Mouse (Mus musculus): ENCODE data around the gene Tnnt2.

Gene Tnnt2

DNA sequence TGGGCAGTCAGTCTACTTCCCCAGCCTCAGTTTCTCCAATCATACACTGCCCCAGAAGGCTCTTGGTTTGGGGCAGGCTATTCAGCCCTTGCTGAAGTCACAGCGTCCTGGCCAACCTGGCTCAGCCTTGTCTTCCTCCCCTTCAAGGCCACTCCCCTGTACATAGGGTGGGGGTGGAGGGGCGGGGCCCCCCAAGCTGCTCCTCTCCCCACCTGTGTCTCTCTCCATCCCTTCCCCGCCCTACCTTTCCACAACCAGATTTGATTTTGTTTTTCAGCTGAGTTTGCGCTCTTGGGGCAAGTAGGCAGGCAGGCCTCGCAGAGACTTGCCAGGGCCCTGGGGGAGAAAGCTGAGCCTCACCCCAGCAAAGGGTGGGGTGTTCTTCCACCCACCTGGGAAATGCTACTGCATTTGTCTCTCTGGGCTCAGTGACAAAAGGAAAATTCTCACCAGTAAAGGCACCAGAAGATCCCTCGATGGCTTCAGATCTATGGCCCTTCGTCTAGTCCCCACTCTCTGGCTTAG, 63.9 kb downstream of the Tnnt2 start:
- DNase-seq (ENCODE audit: low spot score in 2 of 2): no peak
